Mouse (Mus musculus) midbrain, embryonic 15.5 days (tissue): Measurements from ENCODE around the gene Pde4dip. TPM values are rescaled to one million over a fixed set of nuclear protein-coding genes. Genes with fewer than 3 reads are reported as not detected.

ENCODE experiments used
- ATAC-seq: fragments of 200-750 bp; cut with Nextera tagmentation; replicated peaks from 2 replicates; pipeline ENCODE4 v1.8.0; 2017; ENCODE audit warnings: moderate TSS enrichment
- H3K27ac ChIP-seq: fragments of 300-500 bp; sonication (generic); 2 replicates; pipeline ENCODE4 v1.5.1; 2015; ENCODE audit warnings: mild to moderate bottlenecking, inconsistent platforms
- H3K27me3 ChIP-seq: fragments of 300-500 bp; sonication (generic); replicated peaks from 2 replicates; pipeline ENCODE4 v1.6.1; 2015; ENCODE audit warnings: inconsistent platforms
- H3K36me3 ChIP-seq: fragments of 300-500 bp; sonication (generic); replicated peaks from 2 replicates; pipeline ENCODE4 v1.6.1; 2015; ENCODE audit warnings: inconsistent platforms
- H3K4me1 ChIP-seq: fragments of 300-500 bp; sonication (generic); 2 replicates; pipeline ENCODE4 v1.6.1; 2015; ENCODE audit warnings: inconsistent platforms
- H3K4me2 ChIP-seq: fragments of 300-500 bp; sonication (generic); 2 replicates; pipeline ENCODE4 v1.6.1; 2015; ENCODE audit warnings: inconsistent platforms, mild to moderate bottlenecking, moderate library complexity
- H3K4me3 ChIP-seq: fragments of 300-500 bp; sonication (generic); 2 replicates; pipeline ENCODE4 v1.5.1; 2015; ENCODE audit warnings: mild to moderate bottlenecking, inconsistent platforms
- H3K9ac ChIP-seq: fragments of 300-500 bp; sonication (generic); 2 replicates; pipeline ENCODE4 v1.6.1; 2015; ENCODE audit warnings: mild to moderate bottlenecking, inconsistent platforms
- H3K9me3 ChIP-seq: fragments of 300-500 bp; sonication (generic); 2 replicates; pipeline ENCODE4 v1.6.1; 2016; ENCODE audit warnings: inconsistent platforms
- WGBS: fragments of 180-500 bp; shearing (Covaris S2); methylation state at CpG from one replicate; pipeline ENCODE4 v1.1.7; 2015; ENCODE audit warnings: mixed read lengths; 5-methylcytosine and 5-hydroxymethylcytosine counted together
- polyA plus RNA-seq: library from polyadenylated mRNA; unstranded; fragments of >200 nt; fragmentation: Nextera tagmentation; extraction: Ambion mirVana; gene quantifications from 2 replicates; pipeline ENCODE4 v1.2.1, GENCODE M21; 2015

Gene Pde4dip
- polyA plus RNA-seq, 1 experiment from 2014 or later, result 75.7 TPM

DNA sequence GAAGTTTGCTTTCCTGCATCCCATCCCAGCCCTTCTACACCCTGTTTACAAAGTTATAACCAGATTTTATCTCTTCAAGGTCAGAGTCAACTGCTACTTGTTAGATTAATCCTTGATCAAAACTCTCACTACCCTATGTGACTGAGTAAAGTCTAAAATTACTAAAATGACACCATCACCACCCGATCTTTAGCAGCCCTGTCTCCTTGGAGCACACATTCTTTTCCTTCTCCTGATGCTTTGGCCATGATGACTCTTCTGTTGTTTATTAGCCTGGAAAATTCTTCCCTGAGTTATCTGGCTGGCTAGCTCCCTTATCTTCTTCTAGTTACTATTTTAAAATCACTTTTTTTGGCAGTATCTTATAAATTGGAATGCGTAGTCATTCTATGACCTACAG, 82.9 kb downstream of the Pde4dip start:
- Histone ChIP-seq H3K27me3 (no peaks in the 10 kb centered on the region), H3K27ac (no peak overlapping the region), H3K4me1 (peaks cover 5% of the 10 kb centered on the region; the same call in 1 of the 2 replicates), H3K4me2 (no peak overlapping the region), H3K9me3 (no peaks in the 10 kb centered on the region), H3K4me3 (no peak overlapping the region), H3K9ac (no peak overlapping the region), H3K36me3 (no peaks in the 10 kb centered on the region)
- 95% methylated on average over 2 of the region's 2 CpGs for WGBS
- ATAC-seq, result no peak

DNA sequence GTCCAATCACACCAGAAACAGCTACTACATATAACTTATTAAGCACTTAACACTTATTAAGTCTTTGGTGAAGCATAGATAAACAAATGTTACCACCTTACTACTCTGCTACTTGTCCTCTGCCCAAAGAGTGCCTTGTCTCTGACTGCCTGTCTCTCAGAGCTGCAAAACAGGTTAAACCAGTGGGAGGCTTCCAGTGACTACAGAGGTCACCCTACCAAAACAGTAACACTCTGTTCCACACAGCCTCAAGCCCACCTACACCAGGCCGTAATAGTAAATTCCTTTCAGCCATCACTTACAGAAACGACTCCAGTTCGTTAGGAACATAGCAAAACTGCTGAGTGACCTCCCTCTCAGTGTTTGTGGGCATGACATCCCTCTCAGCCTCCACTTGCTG, 84.8 kb downstream of the Pde4dip start:
- H3K36me3 ChIP-seq, result no peaks in the 10 kb centered on the region
- no peaks in the 10 kb centered on the region for H3K9me3 ChIP-seq
- H3K4me1 ChIP-seq, result no peaks in the 10 kb centered on the region
- no peak overlapping the region for H3K27ac ChIP-seq
- H3K4me3 ChIP-seq, result no peak overlapping the region
- H3K9ac ChIP-seq, result no peak overlapping the region
- H3K27me3 ChIP-seq, result no peaks in the 10 kb centered on the region
- no peak overlapping the region for H3K4me2 ChIP-seq
- no peak for ATAC-seq
- 79% methylated on average over 3 of the region's 3 CpGs for WGBS

DNA sequence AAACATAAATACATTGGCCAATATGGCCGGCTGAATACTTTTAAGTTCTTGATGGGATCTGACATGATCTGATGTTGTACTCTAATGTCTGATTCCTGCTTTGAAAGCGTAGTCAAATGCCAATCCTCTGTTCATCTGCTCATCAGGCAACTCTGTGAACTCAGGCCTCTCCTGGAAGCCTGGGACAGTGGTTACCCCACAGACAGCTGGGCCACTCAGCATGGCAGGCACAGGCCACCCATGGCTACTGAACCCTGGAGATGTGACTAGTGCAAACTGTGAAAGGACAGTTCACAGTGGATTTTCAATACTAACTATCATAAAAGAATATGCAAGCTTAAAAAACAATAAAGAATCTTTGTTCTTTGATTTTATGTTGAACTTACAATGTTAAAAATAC, 85.6 kb downstream of the Pde4dip start:
- Histone ChIP-seq H3K27me3 (no peaks in the 10 kb centered on the region), H3K4me2 (no peak overlapping the region), H3K4me3 (no peak overlapping the region), H3K4me1 (no peaks in the 10 kb centered on the region), H3K9ac (no peak overlapping the region), H3K36me3 (no peaks in the 10 kb centered on the region), H3K27ac (no peak overlapping the region), H3K9me3 (no peaks in the 10 kb centered on the region)
- no peak for ATAC-seq
- 92% methylated on average over 2 of the region's 2 CpGs for WGBS

DNA sequence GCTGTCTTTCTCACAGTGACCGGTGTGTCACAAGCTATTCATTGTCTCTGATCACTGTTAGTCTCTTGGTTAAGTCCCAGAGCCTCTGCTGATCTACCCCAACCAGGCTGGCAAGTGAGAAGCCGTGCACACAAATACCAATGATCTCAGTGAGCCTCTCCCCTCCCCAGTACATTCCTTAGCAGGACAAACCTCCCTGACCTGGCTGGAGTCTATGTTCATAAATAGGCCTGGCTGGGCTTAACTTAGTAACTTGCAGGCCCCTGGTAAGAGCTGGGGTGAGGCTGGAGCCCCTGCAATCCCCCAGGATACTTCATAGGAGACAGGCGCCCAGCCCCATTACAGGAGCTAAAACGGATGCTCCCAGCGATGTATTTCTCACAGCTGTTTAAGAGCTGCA, 86.2 kb downstream of the Pde4dip start:
- Histone ChIP-seq H3K4me1 (no peaks in the 10 kb centered on the region), H3K27me3 (no peaks in the 10 kb centered on the region), H3K9ac (no peak overlapping the region), H3K9me3 (no peaks in the 10 kb centered on the region), H3K4me2 (no peak overlapping the region), H3K36me3 (no peaks in the 10 kb centered on the region), H3K4me3 (no peak overlapping the region), H3K27ac (no peak overlapping the region)
- ATAC-seq, result no peak
- WGBS, result 81% methylated on average over 5 of the region's 5 CpGs

DNA sequence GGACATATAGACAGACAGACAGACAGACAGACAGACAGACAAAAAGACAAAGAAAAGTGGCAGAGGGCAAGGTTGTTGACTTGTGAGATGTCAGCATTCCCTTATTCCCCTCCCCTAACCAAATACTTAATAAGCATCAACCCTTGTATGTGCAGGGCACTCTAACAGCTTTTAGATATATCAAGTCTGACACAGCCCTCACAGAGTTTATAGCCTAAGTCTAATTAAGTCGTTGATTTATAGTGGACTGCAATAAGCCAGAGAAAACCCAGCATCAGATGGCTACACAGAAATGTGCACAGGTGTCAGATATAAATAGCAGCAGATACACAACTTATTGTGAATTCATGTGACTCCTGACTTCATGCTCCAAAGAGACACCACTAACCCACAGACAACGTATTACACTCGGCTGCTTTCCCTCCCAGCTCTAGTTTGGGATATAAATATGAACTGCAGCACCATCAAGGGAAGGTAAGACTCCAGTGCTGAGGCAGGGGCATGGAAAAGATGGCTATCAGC, 87.3 kb downstream of the Pde4dip start:
- 84% methylated on average over 3 of the region's 3 CpGs for WGBS
- Histone ChIP-seq H3K4me2 (no peak overlapping the region), H3K36me3 (no peaks in the 10 kb centered on the region), H3K4me1 (no peaks in the 10 kb centered on the region), H3K9ac (no peak overlapping the region), H3K27me3 (no peaks in the 10 kb centered on the region), H3K27ac (no peak overlapping the region), H3K9me3 (no peaks in the 10 kb centered on the region), H3K4me3 (no peak overlapping the region)
- ATAC-seq, result no peak

DNA sequence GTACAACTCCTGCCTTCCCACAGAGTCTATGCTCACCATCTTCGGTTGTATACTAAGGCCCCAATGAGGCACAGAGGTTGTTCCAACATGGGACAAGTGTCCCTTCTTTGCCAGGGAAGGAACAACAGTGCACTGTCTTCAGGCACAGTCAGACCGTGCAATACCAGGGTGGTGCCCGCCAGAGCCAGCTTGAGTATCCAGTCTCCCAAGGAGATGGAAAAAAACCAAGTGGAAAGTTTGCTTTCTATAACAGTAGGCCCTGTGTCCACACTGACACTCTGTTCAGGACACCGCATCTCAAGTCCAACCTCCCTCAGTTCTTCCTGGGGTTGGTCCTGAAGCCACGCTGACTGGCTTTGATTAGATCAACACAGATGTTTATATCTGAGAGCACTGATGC, 87.8 kb downstream of the Pde4dip start:
- no peaks in the 10 kb centered on the region for H3K36me3 ChIP-seq
- 90% methylated on average over 5 of the region's 5 CpGs for WGBS
- no peaks in the 10 kb centered on the region for H3K9me3 ChIP-seq
- no peak overlapping the region for H3K27ac ChIP-seq
- no peak for ATAC-seq
- no peak overlapping the region for H3K4me3 ChIP-seq
- H3K27me3 ChIP-seq, result no peaks in the 10 kb centered on the region
- H3K4me1 ChIP-seq, result no peaks in the 10 kb centered on the region
- no peak overlapping the region for H3K4me2 ChIP-seq
- H3K9ac ChIP-seq, result no peak overlapping the region

DNA sequence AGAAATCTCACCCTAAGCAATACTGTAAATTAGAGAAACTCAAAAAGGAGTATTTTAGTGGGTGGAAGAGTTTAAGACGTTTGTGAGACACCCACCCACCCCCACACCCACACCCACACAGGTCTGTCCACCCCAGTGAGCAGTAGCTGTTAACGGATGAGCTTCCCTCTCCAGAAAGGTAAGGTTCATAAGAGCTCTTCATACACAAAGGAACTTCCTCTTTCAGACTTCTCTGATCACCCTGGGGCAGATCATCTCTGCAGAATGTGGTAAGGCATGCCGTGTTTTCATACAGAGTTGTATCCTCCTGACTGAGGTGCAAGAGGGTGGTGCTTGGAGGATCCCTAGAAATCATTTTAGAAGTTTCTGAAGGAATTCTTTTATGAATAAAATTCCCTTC, 88.5 kb downstream of the Pde4dip start:
- Histone ChIP-seq H3K27ac (no peak overlapping the region), H3K9me3 (no peaks in the 10 kb centered on the region), H3K4me1 (no peaks in the 10 kb centered on the region), H3K4me2 (no peak overlapping the region), H3K27me3 (no peaks in the 10 kb centered on the region), H3K9ac (no peak overlapping the region), H3K36me3 (no peaks in the 10 kb centered on the region), H3K4me3 (no peak overlapping the region)
- 73% methylated on average over 3 of the region's 3 CpGs for WGBS
- no peak for ATAC-seq

DNA sequence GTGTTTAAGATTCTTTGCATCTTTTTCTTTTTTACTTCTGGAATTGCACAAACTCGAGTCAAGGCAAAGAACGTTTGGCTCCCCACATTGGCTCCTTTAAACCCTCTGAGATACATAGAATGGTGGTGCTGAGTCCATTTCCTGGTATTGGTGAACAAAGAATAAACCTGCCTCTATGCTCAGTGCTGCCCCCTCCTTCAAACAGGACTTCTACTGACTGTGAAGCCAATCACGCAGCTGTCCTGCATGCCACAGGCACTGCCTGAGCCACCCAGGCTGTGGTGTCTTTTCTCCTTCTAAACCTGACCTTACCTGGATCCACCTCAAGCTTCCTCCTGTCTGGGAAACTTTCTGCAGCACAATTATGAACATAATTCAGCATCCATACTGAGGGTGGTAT, 89.2 kb downstream of the Pde4dip start:
- Histone ChIP-seq H3K27me3 (no peaks in the 10 kb centered on the region), H3K4me3 (no peak overlapping the region), H3K4me2 (no peak overlapping the region), H3K27ac (no peak overlapping the region), H3K9me3 (no peaks in the 10 kb centered on the region), H3K9ac (no peak overlapping the region), H3K36me3 (no peaks in the 10 kb centered on the region), H3K4me1 (no peaks in the 10 kb centered on the region)
- ATAC-seq, result no peak
- 67% methylated on average over 3 of the region's 3 CpGs for WGBS

DNA sequence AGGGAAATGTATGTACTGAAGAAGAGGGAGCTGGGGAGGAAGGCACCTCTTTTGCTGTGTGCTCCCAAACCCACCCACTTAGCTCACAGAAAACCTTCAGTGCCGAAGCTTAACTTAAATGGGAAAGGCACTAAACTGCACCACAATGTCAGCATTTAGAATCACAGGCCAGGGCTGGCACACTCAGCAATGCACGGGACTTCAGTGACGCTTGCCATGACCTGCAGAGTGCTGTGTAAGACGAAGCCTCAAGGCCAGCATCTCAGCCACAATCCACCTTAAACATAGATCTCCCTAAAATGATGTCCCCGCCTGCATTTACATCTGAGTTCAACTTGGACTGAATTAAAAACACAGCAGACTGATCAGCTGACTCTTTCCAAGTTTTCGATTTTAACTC, 91.1 kb downstream of the Pde4dip start:
- Histone ChIP-seq H3K27ac (no peak overlapping the region), H3K27me3 (no peaks in the 10 kb centered on the region), H3K4me3 (no peak overlapping the region), H3K9ac (no peak overlapping the region), H3K9me3 (no peaks in the 10 kb centered on the region), H3K4me1 (no peaks in the 10 kb centered on the region), H3K4me2 (no peak overlapping the region), H3K36me3 (0 out of 2 replicates have a peak, but pooled peaks cover 1% of the 10 kb centered on the region)
- 84% methylated on average over 6 of the region's 6 CpGs for whole genome bisulfite sequencing
- no peak for ATAC-seq

DNA sequence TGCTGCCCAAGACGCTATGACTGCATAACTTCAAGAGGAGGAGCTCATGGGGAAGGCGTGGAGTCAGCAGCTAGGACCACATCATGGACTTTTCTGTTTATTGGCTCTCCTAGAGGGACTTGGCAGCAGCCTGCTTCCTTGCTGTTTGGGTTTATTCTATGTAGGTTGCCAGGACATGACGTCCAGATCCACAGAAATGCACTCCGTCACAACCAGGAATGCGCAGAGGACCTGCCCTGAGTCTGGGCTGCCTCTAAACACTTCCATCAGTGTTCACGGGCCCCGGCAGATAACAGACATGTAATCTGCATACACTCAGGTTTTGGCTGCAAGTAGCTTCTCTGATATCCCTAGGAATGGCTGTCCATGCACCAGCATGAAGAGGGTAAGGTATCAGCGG, 94.5 kb downstream of the Pde4dip start:
- Histone ChIP-seq H3K27me3 (no peaks in the 10 kb centered on the region), H3K36me3 (0 out of 2 replicates have a peak, but pooled peaks cover 5% of the 10 kb centered on the region), H3K9me3 (no peaks in the 10 kb centered on the region), H3K4me3 (no peak overlapping the region), H3K9ac (no peak overlapping the region), H3K4me1 (no peaks in the 10 kb centered on the region), H3K4me2 (no peak overlapping the region), H3K27ac (no peak overlapping the region)
- WGBS, result 79% methylated on average over 8 of the region's 8 CpGs
- no peak for ATAC-seq

DNA sequence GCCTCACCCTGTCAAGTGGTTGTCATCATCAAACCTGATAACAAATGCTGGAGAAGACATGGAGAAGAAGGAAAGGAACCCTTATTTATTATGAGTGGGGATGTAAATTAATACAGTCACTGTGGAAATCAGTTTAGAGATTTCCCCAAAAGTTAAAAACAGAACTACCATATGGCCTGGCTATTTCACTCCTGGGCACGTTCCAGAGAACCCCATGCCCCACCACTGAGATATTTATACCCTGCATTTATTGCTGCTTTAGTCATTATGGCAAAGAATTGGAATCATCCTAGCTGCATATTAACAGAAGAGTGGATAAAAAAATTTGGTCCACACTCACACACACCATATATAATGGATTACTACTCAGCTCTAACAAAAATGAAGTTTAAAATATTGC, 98.4 kb downstream of the Pde4dip start:
- Histone ChIP-seq H3K27me3 (no peaks in the 10 kb centered on the region), H3K9me3 (no peaks in the 10 kb centered on the region), H3K36me3 (0 out of 2 replicates have a peak, but pooled peaks cover 5% of the 10 kb centered on the region), H3K4me3 (no peak overlapping the region), H3K27ac (no peak overlapping the region), H3K9ac (no peak overlapping the region), H3K4me2 (no peak overlapping the region), H3K4me1 (no peaks in the 10 kb centered on the region)
- 89% methylated on average over 1 of the region's 1 CpGs for WGBS
- no peak for ATAC-seq

DNA sequence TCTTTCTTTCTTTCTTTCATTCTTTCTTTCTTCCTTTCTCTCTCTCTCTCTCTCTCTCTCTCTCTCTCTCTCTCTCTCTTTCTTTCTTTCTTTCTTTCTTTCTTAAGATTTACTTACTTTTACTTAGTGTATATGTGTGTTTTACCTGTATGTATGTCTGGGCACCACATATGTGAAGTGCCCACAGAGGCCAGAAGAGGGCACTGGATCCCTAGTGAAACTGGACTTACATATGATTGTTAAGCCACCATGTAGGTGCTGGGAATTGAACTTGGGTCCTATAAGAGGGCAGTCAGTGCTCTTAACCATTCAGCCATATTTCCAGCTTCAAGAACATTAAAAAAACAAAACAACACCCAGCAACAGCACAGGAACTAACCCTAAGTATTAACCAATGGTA, 99.2 kb downstream of the Pde4dip start:
- no peak overlapping the region for H3K27ac ChIP-seq
- H3K9me3 ChIP-seq, result no peaks in the 10 kb centered on the region
- H3K4me2 ChIP-seq, result no peak overlapping the region
- no peak overlapping the region for H3K4me3 ChIP-seq
- H3K9ac ChIP-seq, result no peak overlapping the region
- ATAC-seq, result no peak
- no peaks in the 10 kb centered on the region for H3K27me3 ChIP-seq
- no peaks in the 10 kb centered on the region for H3K4me1 ChIP-seq
- 0 out of 2 replicates have a peak, but pooled peaks cover 5% of the 10 kb centered on the region for H3K36me3 ChIP-seq

DNA sequence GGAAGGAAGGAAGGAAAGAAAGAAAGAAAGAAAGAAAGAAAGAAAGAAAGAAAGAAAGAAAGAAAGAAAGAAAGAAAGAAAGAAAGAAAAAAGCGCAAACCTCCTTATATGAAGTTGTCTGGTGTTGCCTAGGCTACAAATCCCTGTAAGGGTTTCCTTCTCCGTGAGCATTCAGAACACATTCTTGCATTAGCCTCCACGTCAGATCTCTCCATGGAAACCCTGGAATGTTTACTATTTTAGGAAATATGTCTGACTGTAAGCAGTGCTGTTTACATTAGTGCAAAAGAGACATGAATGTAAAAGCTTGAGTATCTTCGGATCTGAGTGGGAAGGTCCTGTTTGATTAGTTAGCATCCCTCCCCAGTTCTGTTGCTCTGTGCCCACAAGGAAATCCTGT, 112.3 kb downstream of the Pde4dip start:
- Histone ChIP-seq H3K9ac (no peak overlapping the region), H3K4me2 (no peak overlapping the region), H3K4me3 (no peak overlapping the region), H3K27ac (no peak overlapping the region), H3K4me1 (no peaks in the 10 kb centered on the region), H3K36me3 (no peaks in the 10 kb centered on the region), H3K9me3 (no peaks in the 10 kb centered on the region), H3K27me3 (no peaks in the 10 kb centered on the region)
- ATAC-seq, result no peak; the same call in 1 of the 2 replicates
- 18% methylated on average over 4 of the region's 4 CpGs for WGBS
